Mouse (Mus musculus) gastrocnemius, adult 2 months (tissue): Measurements from ENCODE around the gene Prkca. TPM values are rescaled to one million over a fixed set of nuclear protein-coding genes. Genes with fewer than 3 reads are reported as not detected.

Experiments used
- DNase-seq: peaks from one replicate; pipeline ENCODE4 v3.0.0; 2022
- H3K27ac ChIP-seq: fragments of 200-600 bp; 2 replicates; pipeline ENCODE4 v1.8.1; 2022; ENCODE audit warnings: mild to moderate bottlenecking
- H3K4me3 ChIP-seq: fragments of 200-600 bp; 2 replicates; pipeline ENCODE4 v1.8.1; 2022; ENCODE audit warnings: mild to moderate bottlenecking, moderate library complexity
- CTCF ChIP-seq: fragments of 200-600 bp; IDR thresholded peaks from 2 replicates; pipeline ENCODE4 v1.8.1; 2022; ENCODE audit warnings: antibody characterized with exemption, mild to moderate bottlenecking, moderate library complexity
- intact Hi-C: fragments of 180-260 bp; cut with DNase I; formaldehyde crosslinking; loops from one replicate; pipeline ENCODE4 v1.15.1; 2025
- total RNA-seq, 2 experiments: library from RNA; stranded (reverse); gene quantifications; 2 replicates each; pipeline ENCODE4 v1.2.3; 2021

Prkca gene
- total RNA-seq, 2 experiments from 2014 or later, result 54.9 to 57.8 TPM

GRCm38 (mm10) chr11:107931721-107932120, 412.0 kb downstream of the Prkca start:
- Histone ChIP-seq H3K4me3 (no peak overlapping the region), H3K27ac (no peak overlapping the region)
- no peak for DNase-seq
- no peak for TF ChIP-seq CTCF
- intact Hi-C loops, result no loop called here

- H3K4me3 ChIP-seq, result no peak overlapping the region
- TF ChIP-seq CTCF, result no peak
- intact Hi-C loops, result no loop called here
- no peak overlapping the region for H3K27ac ChIP-seq
- no peak for DNase-seq
These were observed 412.4 kb downstream of the Prkca start for GRCm38 (mm10) chr11:107931288-107931687.

- DNase-seq, result no peak
- TF ChIP-seq CTCF, result no peak
- Histone ChIP-seq H3K4me3 (no peak overlapping the region), H3K27ac (no peak overlapping the region)
- intact Hi-C loops, result no loop called here
These were observed 414.0 kb downstream of the Prkca start for GRCm38 (mm10) chr11:107929712-107930111.

- intact Hi-C loops, result no loop called here
- TF ChIP-seq CTCF, result no peak
- DNase-seq, result no peak
- H3K4me3 ChIP-seq, result no peak overlapping the region
- no peak overlapping the region for H3K27ac ChIP-seq
These were observed 423.7 kb downstream of the Prkca start for GRCm38 (mm10) chr11:107919852-107920508.

GRCm38 (mm10) chr11:107917721-107918235, 425.9 kb downstream of the Prkca start:
- no peak overlapping the region for H3K4me3 ChIP-seq
- TF ChIP-seq CTCF, result no peak
- intact Hi-C loops, result no loop called here
- no peak for DNase-seq
- H3K27ac ChIP-seq, result no peak overlapping the region

GRCm38 (mm10) chr11:107914634-107915226, 429.0 kb downstream of the Prkca start, which contains the start of gene Cacng5:
Gene Cacng5, minus strand, starts transcription at chr11:107915055.
- DNase-seq, result peak; percentile 21
- intact Hi-C loops, result no loop called here
- no peak within 1 kb of the TSS for H3K27ac ChIP-seq
- H3K4me3 ChIP-seq, result peak within 1 kb of the TSS; percentile 52
- no peak for TF ChIP-seq CTCF

- intact Hi-C loops, result no loop called here
- no peak overlapping the region for H3K4me3 ChIP-seq
- no peak overlapping the region for H3K27ac ChIP-seq
- DNase-seq, result no peak
- TF ChIP-seq CTCF, result no peak; the same call in 1 of the 2 replicates
These were observed 430.4 kb downstream of the Prkca start for GRCm38 (mm10) chr11:107913317-107913716.

- no peak for DNase-seq
- intact Hi-C loops, result no loop called here
These were observed 438.4 kb downstream of the Prkca start for GRCm38 (mm10) chr11:107905364-107905763.

GRCm38 (mm10) chr11:107903966-107904605, 439.6 kb downstream of the Prkca start:
- TF ChIP-seq CTCF, result no peak
- Histone ChIP-seq H3K27ac (no peak overlapping the region), H3K4me3 (no peak overlapping the region)
- peak; percentile 29 for DNase-seq
- intact Hi-C loops, result no loop called here

More at GRCm38 (mm10) chr11:107905364-107905763, 438.4 kb downstream of the Prkca start:
- Histone ChIP-seq H3K27ac (no peak overlapping the region), H3K4me3 (no peak overlapping the region)
- TF ChIP-seq CTCF, result no peak

GRCm38 (mm10) chr11:107900470-107900869, 443.3 kb downstream of the Prkca start:
- no peak for DNase-seq
- Histone ChIP-seq H3K4me3 (no peak overlapping the region), H3K27ac (no peak overlapping the region)
- intact Hi-C loops, result no loop called here
- TF ChIP-seq CTCF, result no peak

- intact Hi-C loops, result no loop called here
- H3K27ac ChIP-seq, result no peak overlapping the region
These were observed 445.0 kb downstream of the Prkca start for GRCm38 (mm10) chr11:107898698-107899097.

GRCm38 (mm10) chr11:107895635-107896034, 448.1 kb downstream of the Prkca start:
- intact Hi-C loops, result no loop called here
- H3K4me3 ChIP-seq, result no peak overlapping the region
- no peak for DNase-seq
- TF ChIP-seq CTCF, result no peak
- no peak overlapping the region for H3K27ac ChIP-seq

More at GRCm38 (mm10) chr11:107898698-107899097, 445.0 kb downstream of the Prkca start:
- H3K4me3 ChIP-seq, result no peak overlapping the region
- TF ChIP-seq CTCF, result no peak
- DNase-seq, result no peak

- no peak overlapping the region for H3K27ac ChIP-seq
- DNase-seq, result no peak
- peak; percentile 23; the same call in 1 of the 2 replicates for TF ChIP-seq CTCF
- intact Hi-C loops, result no loop called here
- H3K4me3 ChIP-seq, result no peak overlapping the region
These were observed 452.4 kb downstream of the Prkca start for GRCm38 (mm10) chr11:107891377-107891776.
